Mouse (Mus musculus) stomach, postnatal 0 days (tissue): ENCODE measurements around the gene Zfp853.

Experiments used
- CTCF ChIP-seq: IDR thresholded peaks from 2 replicates; pipeline ENCODE4 v1.5.1; 2016; ENCODE audit warnings: antibody characterized with exemption, low read depth, mild to moderate bottlenecking, moderate library complexity
- EP300 ChIP-seq: optimal IDR thresholded peaks from 2 replicates; pipeline ENCODE3; 2016; ENCODE audit warnings: antibody characterized with exemption

- TF ChIP-seq CTCF (no peak), EP300 (no peak)
Observed at GRCm38 (mm10) chr5:143244926-143245325, 48.5 kb downstream of the Zfp853 start.
